Mouse (Mus musculus): ENCODE results near the gene Psma5. TPM values are rescaled to one million over a fixed set of nuclear protein-coding genes. Genes with fewer than 3 reads are reported as not detected.

Psma5 gene
- polyA plus RNA-seq, 1 experiment = 191 TPM

- no peak for TF ChIP-seq MAX (IDR thresholded peaks at IDR 0.05; ENCODE audit: low read depth)
- no peak for TF ChIP-seq POLR2AphosphoS2 (IDR thresholded peaks at IDR 0.05; ENCODE audit: insufficient read length, low read depth)
- no peak for TF ChIP-seq TCF3 (IDR thresholded peaks at IDR 0.05; ENCODE audit: insufficient read length, low read depth)
- TF ChIP-seq TCF12 (IDR thresholded peaks at IDR 0.05; ENCODE audit: insufficient read depth, poor library complexity, severe bottlenecking) = no peak
- TF ChIP-seq REST (IDR thresholded peaks at IDR 0.05; ENCODE audit: insufficient read depth, insufficient read length) = no peak
- no peak for TF ChIP-seq CEBPB (IDR thresholded peaks at IDR 0.05; ENCODE audit: insufficient read depth, poor library complexity, severe bottlenecking)
- TF ChIP-seq MYOG (IDR thresholded peaks at IDR 0.05; ENCODE audit: control insufficient read depth in 1 of 3, insufficient read depth in 1 of 3, insufficient read length in 2 of 3, low read depth in 2 of 3) = no peak
- no peak for TF ChIP-seq USF1 (IDR thresholded peaks at IDR 0.05; ENCODE audit: low read depth)
- TF ChIP-seq SRF (IDR thresholded peaks at IDR 0.05; ENCODE audit: control insufficient read depth, insufficient read length, low read depth) = no peak
- no peak for TF ChIP-seq POLR2A (IDR thresholded peaks at IDR 0.05; ENCODE audit: insufficient read length, low read depth)
- TF ChIP-seq MYOD1 (IDR thresholded peaks at IDR 0.05; ENCODE audit: control insufficient read depth in 1 of 3, insufficient read length in 2 of 3, low read depth in 2 of 3) = no peak
- no peak for TF ChIP-seq E2F4 (IDR thresholded peaks at IDR 0.05; ENCODE audit: insufficient read depth)
- Histone ChIP-seq H3K79me2 (ENCODE audit: control insufficient read depth, insufficient read depth) (no peaks in the 10 kb centered on the region), H3K4me3 (no peak overlapping the region), H3K27me3 (ENCODE audit: control insufficient read depth, insufficient read depth, insufficient read length) (peaks cover 15% of the 10 kb centered on the region), H3K36me3 (ENCODE audit: control insufficient read depth, insufficient read depth) (no peaks in the 10 kb centered on the region), H3ac (ENCODE audit: control insufficient read depth, insufficient read length) (no peak overlapping the region), H3K4me2 (ENCODE audit: low read depth) (no peak overlapping the region)
These were observed 37.7 kb downstream of the Psma5 start for GRCm38 (mm10) chr3:108294398-108294797.

GRCm38 (mm10) chr3:108295379-108296219, 38.9 kb downstream of the Psma5 start:
- no peak for TF ChIP-seq MAX (IDR thresholded peaks at IDR 0.05; ENCODE audit: low read depth)
- no peak for TF ChIP-seq MYOG (IDR thresholded peaks at IDR 0.05; ENCODE audit: control insufficient read depth in 1 of 3, insufficient read depth in 1 of 3, insufficient read length in 2 of 3, low read depth in 2 of 3)
- no peak for TF ChIP-seq USF1 (IDR thresholded peaks at IDR 0.05; ENCODE audit: low read depth)
- no peak for TF ChIP-seq POLR2A (IDR thresholded peaks at IDR 0.05; ENCODE audit: insufficient read length, low read depth)
- no peak for TF ChIP-seq E2F4 (IDR thresholded peaks at IDR 0.05; ENCODE audit: insufficient read depth)
- TF ChIP-seq TCF3 (IDR thresholded peaks at IDR 0.05; ENCODE audit: insufficient read length, low read depth) = no peak
- TF ChIP-seq CEBPB (IDR thresholded peaks at IDR 0.05; ENCODE audit: insufficient read depth, poor library complexity, severe bottlenecking) = no peak
- no peak for TF ChIP-seq TCF12 (IDR thresholded peaks at IDR 0.05; ENCODE audit: insufficient read depth, poor library complexity, severe bottlenecking)
- TF ChIP-seq MYOD1 (IDR thresholded peaks at IDR 0.05; ENCODE audit: control insufficient read depth in 1 of 3, insufficient read length in 2 of 3, low read depth in 2 of 3) = no peak
- TF ChIP-seq POLR2AphosphoS2 (IDR thresholded peaks at IDR 0.05; ENCODE audit: insufficient read length, low read depth) = no peak
- TF ChIP-seq SRF (IDR thresholded peaks at IDR 0.05; ENCODE audit: control insufficient read depth, insufficient read length, low read depth) = no peak
- TF ChIP-seq REST (IDR thresholded peaks at IDR 0.05; ENCODE audit: insufficient read depth, insufficient read length) = no peak
- peaks cover 14% of the 10 kb centered on the region for H3K27me3 ChIP-seq (ENCODE audit: control insufficient read depth, insufficient read depth, insufficient read length)
- H3K79me2 ChIP-seq (ENCODE audit: control insufficient read depth, insufficient read depth) = no peaks in the 10 kb centered on the region
- no peaks in the 10 kb centered on the region for H3K36me3 ChIP-seq (ENCODE audit: control insufficient read depth, insufficient read depth)
- no peak overlapping the region for H3K4me2 ChIP-seq (ENCODE audit: low read depth)
- no peak overlapping the region for H3K4me3 ChIP-seq
- no peak overlapping the region for H3ac ChIP-seq (ENCODE audit: control insufficient read depth, insufficient read length)

GRCm38 (mm10) chr3:108296220-108297049, 39.7 kb downstream of the Psma5 start:
- TF ChIP-seq TCF12 (IDR thresholded peaks at IDR 0.05; ENCODE audit: insufficient read depth, poor library complexity, severe bottlenecking) (no peak), CEBPB (IDR thresholded peaks at IDR 0.05; ENCODE audit: insufficient read depth, poor library complexity, severe bottlenecking) (no peak), POLR2A (IDR thresholded peaks at IDR 0.05; ENCODE audit: insufficient read length, low read depth) (no peak), MAX (IDR thresholded peaks at IDR 0.05; ENCODE audit: low read depth) (no peak), MYOD1 (IDR thresholded peaks at IDR 0.05; ENCODE audit: control insufficient read depth in 1 of 3, insufficient read length in 2 of 3, low read depth in 2 of 3) (no peak), MYOG (IDR thresholded peaks at IDR 0.05; ENCODE audit: control insufficient read depth in 1 of 3, insufficient read depth in 1 of 3, insufficient read length in 2 of 3, low read depth in 2 of 3) (no peak)
- H3K36me3 ChIP-seq (ENCODE audit: control insufficient read depth, insufficient read depth) = no peaks in the 10 kb centered on the region
- no peaks in the 10 kb centered on the region for H3K79me2 ChIP-seq (ENCODE audit: control insufficient read depth, insufficient read depth)
- H3K4me3 ChIP-seq = no peak overlapping the region
- no peak overlapping the region for H3K4me2 ChIP-seq (ENCODE audit: low read depth)
- H3K27me3 ChIP-seq (ENCODE audit: control insufficient read depth, insufficient read depth, insufficient read length) = peaks cover 6% of the 10 kb centered on the region
- H3ac ChIP-seq (ENCODE audit: control insufficient read depth, insufficient read length) = no peak overlapping the region

- H3K4me3 ChIP-seq = no peak overlapping the region
- no peak for TF ChIP-seq MYOD1 (IDR thresholded peaks at IDR 0.05; ENCODE audit: control insufficient read depth in 1 of 3, insufficient read length in 2 of 3, low read depth in 2 of 3)
- TF ChIP-seq USF1 (IDR thresholded peaks at IDR 0.05; ENCODE audit: low read depth) = no peak
- TF ChIP-seq CEBPB (IDR thresholded peaks at IDR 0.05; ENCODE audit: insufficient read depth, poor library complexity, severe bottlenecking) = no peak
- no peak for TF ChIP-seq E2F4 (IDR thresholded peaks at IDR 0.05; ENCODE audit: insufficient read depth)
- TF ChIP-seq POLR2AphosphoS2 (IDR thresholded peaks at IDR 0.05; ENCODE audit: insufficient read length, low read depth) = no peak
- TF ChIP-seq TCF12 (IDR thresholded peaks at IDR 0.05; ENCODE audit: insufficient read depth, poor library complexity, severe bottlenecking) = no peak
- TF ChIP-seq MAX (IDR thresholded peaks at IDR 0.05; ENCODE audit: low read depth) = no peak
- TF ChIP-seq SRF (IDR thresholded peaks at IDR 0.05; ENCODE audit: control insufficient read depth, insufficient read length, low read depth) = no peak
- no peak for TF ChIP-seq MYOG (IDR thresholded peaks at IDR 0.05; ENCODE audit: control insufficient read depth in 1 of 3, insufficient read depth in 1 of 3, insufficient read length in 2 of 3, low read depth in 2 of 3)
- no peak for TF ChIP-seq REST (IDR thresholded peaks at IDR 0.05; ENCODE audit: insufficient read depth, insufficient read length)
- TF ChIP-seq POLR2A (IDR thresholded peaks at IDR 0.05; ENCODE audit: insufficient read length, low read depth) = no peak
- no peak for TF ChIP-seq TCF3 (IDR thresholded peaks at IDR 0.05; ENCODE audit: insufficient read length, low read depth)
- H3K4me2 ChIP-seq (ENCODE audit: low read depth) = no peak overlapping the region
- no peaks in the 10 kb centered on the region for H3K27me3 ChIP-seq (ENCODE audit: control insufficient read depth, insufficient read depth, insufficient read length)
- no peak overlapping the region for H3ac ChIP-seq (ENCODE audit: control insufficient read depth, insufficient read length)
- H3K36me3 ChIP-seq (ENCODE audit: control insufficient read depth, insufficient read depth) = no peaks in the 10 kb centered on the region
- H3K79me2 ChIP-seq (ENCODE audit: control insufficient read depth, insufficient read depth) = no peaks in the 10 kb centered on the region
These were observed 40.3 kb downstream of the Psma5 start for GRCm38 (mm10) chr3:108297050-108297419.

All from myocyte (in vitro differentiated cells).